Mouse (Mus musculus) embryo, embryonic 11 days (tissue): ENCODE results near the gene Ddx55.

ENCODE experiments used
- DNase-seq: peaks from one replicate; pipeline ENCODE4 v3.0.0-alpha.2; 2015

The Ddx55 gene

DNA sequence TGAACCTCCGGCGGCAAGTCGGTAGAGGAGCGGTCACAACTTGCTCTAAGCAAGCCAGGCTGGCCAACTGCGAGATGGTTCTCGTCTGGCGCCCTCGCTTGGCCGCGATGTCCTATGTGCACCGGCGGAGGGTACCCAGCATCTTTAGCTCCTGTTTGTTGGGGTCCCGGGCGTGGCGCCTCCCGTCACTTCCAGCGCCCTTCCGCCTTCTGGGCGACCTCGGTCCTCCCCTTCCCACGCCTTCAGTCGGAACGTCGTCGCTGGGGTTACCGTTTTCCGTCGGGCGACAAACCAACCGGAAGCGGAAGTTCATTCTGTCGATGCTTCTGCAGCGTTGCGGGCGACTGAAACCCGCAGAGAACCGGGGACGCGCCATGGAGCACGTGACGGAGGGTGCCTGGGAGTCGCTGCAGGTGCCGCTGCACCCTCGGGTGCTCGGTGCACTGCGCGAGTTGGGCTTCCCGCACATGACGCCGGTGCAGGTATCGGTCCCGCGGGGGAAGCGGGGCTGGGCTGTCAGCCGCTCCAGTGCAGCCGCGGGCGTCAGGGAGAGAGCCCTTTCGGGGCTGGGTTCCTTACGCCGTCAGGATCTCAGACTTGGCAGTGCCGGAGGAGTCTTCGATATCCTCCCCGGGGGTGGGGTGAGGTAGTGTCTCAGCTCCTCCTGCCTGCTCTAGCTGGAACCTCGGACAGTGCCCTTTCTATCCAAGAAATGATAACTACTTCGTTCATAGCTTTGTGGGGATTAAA lies at the start of gene Ddx55:
Ddx55 (plus strand) TSS at position 307 of the 750 bp plus-strand sequence.
- peak; percentile 95 for DNase-seq

DNA sequence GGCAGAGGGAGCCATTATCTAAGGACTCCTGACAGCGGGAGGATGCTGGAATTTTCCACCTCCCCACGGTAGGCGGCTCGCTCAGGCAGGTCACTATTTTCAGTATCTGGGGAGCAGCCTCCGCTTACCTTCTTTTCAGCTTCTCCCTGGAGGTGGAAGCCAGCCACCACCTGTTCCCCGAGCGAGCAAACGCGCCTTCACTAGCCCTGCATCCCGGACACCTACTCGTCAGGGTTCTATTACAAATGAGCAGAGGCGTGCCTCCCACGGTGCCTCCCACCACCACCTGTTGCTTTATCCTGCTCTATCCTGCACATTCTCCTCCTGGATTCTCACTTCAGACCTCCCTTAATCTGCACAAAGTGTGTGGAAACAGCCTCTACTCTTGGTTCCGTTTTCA lies 48.9 kb upstream of the Ddx55 start:
- no peak for DNase-seq

DNA sequence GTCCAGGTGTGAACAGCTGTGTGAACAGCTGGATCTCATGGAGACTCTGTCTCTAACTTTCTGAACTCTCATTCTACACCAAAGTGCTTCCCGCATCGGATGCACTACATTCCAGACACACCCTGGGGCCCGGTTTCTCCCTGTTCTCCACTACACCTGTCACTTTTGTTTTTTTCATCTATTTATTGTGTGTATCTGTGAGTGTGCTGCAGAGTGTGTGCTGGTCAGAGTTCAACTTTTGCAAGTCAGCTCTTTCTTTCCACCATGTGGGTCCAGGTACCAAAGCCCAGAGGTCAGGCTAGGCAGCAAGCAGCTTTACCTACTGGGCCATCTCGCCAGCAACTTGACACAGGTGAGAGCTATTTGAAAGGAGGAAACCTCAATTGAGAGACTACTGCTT lies 47.4 kb upstream of the Ddx55 start:
- DNase-seq, result no peak

DNA sequence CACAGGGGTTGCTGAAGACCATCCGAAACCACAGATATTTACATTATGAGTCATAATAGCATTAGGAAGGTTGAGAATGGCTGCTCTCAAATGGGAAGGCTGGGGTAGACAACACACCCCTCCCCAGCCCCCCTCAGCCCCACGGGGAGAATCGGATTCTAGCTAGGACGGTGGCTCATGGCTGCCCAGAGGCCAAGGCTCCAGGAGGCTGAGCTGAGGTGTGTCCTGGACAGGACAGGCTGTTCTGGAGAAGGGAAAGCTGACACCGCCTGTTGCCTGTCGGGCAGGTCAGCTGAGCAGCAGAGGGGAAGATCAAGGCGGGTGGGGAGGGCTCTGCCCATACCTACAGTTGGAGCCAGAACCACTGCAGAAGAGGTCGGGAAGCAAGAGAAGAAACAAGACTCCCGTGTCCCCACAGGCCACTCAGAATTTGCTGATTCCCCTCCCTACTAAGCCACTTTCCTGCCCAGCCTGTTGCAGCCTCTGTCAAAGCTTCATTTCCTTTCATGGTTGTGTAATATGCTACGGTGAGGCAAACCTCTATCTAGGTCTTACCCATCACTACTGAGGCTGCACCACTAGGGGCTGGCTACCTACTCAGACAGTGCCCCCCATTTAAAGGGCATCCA lies 45.8 kb upstream of the Ddx55 start:
- peak; percentile 8 for DNase-seq

DNA sequence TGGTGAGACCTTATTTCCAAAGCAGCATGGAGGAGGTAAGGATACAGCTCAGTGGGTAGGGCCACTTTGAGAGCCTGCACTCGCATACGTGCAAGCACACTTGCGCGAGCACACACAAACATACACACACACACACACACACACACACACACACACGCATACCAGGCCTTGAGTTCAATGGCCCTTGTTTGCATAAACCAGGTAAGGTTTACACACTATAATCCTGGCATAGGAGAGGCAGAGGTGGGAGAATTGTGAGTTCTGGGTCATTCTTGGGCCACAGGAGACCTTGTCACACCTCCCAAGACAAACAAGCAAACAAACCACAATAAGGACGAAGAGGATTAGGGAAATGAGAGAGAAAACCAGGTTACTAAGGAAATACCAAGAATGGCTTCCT lies 43.5 kb upstream of the Ddx55 start:
- no peak for DNase-seq

DNA sequence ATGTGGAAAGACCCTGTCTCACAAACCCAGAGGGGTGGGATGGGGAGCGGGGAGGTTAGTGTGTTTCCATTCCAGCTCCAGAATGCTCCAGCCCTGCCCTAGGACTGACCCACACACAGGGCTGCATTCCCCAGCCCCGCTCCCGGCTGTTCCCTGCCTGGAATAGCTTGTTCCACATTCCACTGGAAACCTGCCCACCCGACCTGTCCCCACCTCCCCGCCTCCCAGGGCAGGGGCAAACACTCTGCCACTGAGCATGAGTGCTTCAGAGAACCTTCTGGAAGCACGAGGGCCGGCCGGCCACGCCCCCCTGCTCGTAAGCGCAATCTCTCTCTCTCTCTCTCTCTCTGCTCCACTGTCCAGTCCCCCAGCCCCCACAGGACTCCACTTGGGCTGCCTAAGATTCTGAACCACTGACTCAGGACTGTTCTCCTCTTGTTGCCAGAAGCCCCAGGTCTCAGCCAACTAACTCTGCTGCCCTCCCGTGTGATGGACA lies 42.9 kb upstream of the Ddx55 start:
- no peak for DNase-seq

DNA sequence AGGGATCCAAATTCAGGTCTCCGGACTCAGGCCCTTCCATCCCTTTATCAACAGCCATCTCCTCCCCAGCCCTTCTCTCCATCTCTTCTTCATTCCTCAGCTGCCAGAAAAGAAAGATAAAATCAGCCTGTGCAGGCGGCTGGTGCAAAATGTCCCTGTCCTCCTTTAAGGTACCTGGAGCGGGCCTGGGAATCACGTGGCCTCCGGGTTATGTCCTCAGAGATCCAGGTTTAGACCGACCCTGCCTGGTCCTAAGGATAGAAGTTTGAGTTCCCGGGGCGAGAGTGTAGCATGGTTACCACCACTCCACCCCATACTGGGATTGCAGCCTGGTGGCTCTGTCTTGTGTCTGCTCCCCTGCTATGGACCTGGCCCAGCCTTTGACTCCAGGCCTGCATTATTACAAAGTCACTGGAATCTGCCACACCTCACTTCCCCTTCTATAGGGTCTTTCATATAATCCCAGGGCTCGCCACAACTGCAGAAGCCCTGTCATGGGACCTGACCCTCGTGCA lies 42.1 kb upstream of the Ddx55 start:
- no peak for DNase-seq

DNA sequence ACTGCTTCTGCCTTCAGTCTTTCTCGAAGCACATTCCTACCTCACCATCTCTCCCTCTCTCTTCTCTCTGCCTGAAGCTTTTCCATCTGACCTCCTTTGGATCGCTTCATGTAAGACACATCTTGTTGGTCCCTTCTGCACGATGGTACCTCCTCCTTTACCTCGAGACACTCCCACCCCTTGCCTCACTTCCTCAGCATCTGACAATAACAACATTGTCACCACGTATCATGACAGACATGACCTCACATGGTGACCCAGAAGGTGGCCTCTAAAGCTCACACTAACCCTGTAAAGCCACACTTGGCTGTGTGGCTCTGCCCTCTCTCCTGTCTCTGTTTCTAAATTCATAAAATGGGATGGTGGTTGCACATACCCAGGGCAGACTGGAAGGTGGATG lies 36.9 kb upstream of the Ddx55 start:
- no peak for DNase-seq

DNA sequence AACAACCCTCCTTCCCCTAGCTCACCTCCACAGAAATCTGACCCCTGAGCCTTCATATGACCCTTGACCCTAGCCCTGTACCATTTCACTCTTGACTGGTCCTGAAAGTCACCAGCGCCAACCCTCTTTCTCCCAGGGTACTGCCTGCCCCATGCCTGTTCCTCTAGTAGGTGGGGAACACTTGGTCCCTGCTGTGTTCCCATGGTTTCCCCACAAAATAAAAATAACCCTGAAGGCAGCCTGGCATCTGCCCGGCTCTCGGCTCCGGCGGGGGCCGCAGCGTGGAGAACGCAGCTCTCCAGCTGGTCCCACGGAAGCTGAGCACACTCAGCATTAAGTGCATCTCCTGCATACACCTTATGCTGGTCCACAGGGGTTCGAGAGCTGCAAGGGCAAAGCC lies 34.0 kb upstream of the Ddx55 start:
- no peak for DNase-seq

DNA sequence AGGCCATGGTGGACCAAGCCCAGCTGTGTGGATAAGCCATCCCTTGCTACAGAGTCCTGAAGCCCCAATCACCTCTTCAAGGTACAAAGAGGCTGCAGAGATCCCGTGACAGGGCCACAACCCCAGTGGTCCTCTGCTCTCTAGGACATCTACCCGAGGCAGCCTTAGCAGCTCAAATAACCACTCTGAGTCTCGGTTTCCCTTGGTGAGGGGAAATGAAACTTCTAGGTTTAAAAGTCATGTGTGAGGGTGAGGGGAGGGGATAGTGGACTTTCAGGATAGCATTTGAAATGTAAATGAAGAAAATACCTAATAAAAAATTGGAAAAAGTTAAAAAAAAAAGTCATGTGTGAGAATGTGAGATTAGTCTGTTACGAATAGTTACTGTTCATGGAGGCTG lies 31.1 kb upstream of the Ddx55 start:
- DNase-seq, result no peak

DNA sequence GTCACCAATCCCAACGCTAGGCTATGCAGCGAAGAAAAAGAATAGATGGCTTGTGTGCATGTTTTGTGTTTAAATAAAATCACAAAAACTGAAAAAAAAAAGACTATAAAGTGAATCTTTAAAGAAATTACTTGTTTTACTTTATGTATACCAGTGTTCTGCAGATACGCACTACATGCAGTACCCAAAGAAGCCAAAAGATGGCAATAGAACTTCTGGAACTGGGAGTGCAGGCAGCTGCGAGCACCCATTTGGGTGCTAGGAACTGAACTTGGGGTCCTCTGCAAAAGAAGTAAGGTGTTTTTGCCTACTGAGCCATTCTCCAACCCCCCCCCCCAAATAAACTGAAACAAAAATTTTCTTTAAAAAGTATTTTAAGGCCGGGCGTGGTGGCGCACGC lies 29.6 kb upstream of the Ddx55 start:
- no peak for DNase-seq

DNA sequence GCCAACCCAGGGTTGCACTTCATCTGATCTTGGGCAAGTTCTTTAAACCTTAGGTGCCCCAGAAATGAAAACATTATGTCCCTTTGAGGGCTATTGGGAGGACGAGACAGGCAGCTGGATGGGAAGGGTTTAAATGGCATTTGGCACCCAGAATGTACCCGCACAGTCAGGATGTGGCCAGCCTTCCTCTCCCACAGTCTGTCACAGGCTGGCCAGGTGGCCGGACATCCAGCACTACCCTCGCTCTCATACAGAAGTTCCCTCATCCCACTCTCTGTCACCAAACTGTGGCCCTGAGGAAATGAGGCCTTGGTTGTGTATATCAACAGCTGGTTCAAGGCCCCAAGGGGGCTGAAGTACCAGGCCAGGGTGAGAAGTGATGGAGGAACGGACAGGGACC lies 27.7 kb upstream of the Ddx55 start:
- DNase-seq, result no peak

DNA sequence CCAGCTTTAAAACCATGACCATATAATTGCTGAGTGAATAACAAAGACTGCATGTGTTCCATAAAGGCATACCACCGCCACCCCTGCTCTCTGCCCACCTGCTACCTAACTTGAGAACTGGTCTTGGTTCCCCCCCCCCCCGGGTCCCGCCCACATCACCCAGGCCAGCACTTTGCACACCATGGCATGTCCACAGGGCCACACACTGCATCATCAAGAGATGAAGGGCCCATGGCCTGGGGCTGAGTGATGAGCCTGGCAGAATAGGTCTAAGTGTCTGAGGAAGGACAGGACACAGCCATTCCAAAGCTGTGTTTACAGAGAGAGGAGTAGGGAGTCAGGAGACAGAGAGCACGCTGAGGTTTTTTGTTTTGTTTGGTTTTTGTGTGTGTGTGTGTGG lies 24.3 kb upstream of the Ddx55 start:
- DNase-seq, result no peak

DNA sequence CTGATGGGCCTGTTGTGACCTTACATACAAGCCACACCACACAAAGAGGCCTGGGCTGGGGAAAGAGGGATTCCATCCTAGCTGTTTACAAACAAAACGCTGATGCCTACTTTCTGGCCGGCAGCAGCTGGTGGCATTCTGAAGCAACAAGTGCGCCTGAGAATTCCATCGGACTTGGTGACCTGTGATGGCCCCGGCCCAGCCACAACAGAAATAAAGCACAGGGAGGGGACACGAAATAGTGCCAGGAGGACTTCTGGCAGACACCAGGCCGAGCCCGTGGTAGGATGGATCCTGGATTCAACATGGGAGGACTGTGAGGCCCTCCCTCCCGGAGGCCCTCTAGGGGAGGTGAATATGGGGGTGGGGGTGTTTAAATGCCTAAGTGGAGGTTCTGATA lies 23.9 kb upstream of the Ddx55 start:
- no peak for DNase-seq

DNA sequence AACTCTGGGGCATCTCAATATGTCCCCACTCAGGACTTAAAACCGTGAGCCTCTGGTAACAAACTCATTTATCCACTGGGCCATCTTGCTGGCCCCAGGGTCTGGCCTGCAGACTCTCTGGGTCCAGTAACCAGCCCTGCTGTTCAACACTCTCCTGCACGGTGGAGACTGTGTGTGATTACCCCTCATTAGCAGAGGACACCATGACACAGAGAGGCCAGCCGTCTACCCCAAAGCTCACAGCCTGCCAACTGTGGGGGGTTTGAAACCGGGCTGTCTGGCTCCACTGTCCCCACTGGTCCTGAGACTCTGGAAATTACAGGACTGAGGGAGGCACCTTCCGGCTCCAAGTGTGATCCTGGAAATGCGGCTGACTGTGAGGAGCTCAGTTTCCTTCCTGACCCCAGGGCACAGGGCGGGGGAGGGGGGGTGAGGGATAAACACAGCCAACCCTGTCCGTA lies 23.4 kb upstream of the Ddx55 start:
- peak; percentile 24 for DNase-seq

DNA sequence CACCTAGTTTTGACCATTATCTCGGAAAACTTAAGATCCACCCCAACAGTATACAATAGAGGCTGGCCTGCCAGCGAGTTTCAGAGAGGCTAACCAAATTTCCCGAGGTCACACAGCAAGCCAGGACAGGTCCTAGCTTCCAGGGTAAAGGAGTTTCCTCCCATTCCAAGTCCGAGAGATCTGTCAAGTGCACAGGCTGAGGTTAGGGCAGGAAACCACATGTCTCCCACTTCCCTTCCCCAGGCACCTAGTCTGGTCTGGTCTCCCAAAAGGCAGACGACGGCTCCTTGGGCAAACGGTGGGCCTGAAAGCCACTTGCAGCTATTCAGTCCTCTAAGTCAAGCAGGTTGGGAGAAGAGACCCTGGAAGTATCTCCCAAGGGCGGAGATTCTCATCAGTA lies 23.0 kb upstream of the Ddx55 start:
- no peak for DNase-seq

DNA sequence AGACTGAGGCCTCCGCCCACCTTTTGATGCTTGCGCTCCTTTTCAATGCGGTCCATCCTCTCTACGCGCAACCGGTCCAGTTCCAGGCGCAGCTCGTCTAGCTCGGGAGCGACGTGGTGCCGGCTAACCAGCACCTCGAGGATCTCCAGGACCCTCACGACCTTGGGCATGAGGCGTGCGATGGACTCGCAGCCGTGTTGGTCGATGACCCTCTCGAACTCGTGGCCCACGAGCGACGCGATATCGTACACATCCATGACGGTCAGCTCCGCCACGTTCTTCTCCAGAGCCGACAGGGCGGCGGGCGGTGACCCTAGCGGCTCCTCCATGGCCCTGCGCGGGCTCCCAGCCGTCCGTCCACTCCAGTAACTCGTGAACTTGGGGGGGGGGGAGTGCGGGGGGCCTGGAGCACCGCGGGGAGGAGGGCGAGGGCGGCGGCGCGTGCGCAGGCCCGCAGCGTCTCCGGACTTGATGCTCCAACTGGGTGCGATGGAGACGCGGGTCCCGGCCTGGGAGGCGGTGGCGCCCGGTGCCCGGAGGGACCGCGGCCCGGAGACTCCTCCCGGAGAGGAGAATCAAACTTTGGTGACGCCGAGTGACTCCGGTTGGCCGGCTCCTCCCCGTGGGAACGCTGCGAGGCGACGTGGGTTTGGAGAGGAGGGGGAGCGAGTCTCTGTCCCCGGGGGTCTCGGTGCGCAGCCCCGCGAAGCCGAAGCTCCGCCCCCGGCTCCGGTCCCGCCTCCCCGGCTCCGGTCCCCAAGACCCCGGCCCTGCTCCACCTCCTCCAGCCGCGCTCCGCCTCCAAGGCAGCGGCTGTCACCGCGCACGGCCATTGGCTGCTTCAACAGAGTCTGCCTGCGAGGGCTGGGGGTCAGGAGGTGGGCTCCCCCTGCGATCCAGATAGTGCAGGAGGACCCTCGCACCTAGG lies 21.7 kb upstream of the Ddx55 start, which contains the start of gene Rilpl1:
Rilpl1 (minus strand) TSS at position 737 of the 928 bp plus-strand sequence.
- peak; percentile 96 for DNase-seq

DNA sequence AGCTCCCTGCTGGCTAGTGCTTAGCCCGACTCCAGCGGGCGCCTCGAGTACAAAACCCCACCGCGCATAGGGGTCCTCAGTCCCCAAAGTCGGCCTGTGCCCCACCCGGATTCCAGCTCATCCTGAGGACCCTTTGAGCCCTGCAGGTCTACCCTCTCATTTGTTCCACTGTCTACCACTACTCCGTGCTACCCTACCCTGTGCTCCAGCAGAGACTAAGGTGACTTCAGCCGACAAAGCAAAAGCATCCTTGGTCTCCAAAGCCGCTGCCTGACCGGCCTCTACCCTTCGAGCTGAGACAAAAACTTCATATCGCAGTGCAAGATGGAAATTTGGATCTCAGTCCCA lies 21.1 kb upstream of the Ddx55 start:
- no peak for DNase-seq

DNA sequence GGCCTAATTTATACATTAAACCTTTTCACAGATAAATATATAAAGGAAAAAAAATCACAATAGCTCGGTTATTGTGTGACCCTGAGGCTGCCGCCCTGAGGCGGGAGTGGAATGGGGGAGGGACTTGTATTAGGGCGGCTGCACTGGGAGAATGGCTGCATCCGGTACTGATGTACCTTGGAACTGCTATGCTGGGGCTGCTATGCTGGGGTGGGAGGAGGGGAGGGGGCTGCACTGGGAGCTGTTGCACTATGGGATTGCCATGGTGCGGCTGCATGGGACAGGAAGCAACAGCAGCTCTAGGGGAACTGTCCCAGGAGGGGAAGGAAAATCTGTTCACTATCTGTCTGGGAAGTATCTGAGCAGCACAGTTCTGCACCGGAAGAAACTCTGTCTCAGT lies 20.2 kb upstream of the Ddx55 start:
- DNase-seq, result peak; percentile 47

DNA sequence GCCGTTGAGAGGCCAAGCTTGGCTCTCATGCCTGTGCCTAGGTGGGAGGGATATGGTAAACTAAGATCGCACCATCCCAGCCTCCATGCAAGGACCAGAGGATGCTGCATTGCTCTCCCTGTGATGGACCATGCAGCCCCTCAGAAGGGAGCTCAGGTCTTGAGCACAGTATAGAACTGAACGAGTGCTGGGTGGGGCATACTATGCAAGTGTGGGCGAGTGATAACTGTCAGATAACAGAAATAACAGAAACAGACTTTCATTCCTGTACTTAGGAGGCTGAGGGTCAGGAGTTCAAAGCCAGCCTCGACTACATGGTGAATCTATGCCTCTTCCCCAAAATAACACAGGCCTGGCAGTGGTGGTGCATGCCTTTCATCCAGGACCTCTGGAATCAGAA lies 17.6 kb upstream of the Ddx55 start:
- DNase-seq, result no peak

DNA sequence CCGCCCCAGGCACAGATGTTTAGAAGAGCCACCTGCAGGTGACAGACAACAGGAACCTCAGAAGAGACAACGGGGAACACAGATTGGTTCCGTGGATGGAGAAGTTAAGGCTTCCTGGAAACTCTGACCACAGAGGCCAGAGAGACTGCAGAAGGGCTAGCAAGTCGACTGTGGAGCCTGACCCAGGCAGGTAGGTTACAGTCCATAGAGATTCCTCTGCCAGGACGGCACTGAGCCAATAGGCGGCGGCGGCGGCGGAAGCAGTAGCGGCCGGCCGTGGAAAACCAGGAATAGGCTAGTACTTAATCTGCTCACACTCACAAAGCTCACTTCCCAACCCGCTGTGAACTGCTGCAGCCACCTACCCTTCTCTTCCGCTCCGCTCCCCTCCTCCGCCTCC lies 15.9 kb upstream of the Ddx55 start:
- peak; percentile 61 for DNase-seq

DNA sequence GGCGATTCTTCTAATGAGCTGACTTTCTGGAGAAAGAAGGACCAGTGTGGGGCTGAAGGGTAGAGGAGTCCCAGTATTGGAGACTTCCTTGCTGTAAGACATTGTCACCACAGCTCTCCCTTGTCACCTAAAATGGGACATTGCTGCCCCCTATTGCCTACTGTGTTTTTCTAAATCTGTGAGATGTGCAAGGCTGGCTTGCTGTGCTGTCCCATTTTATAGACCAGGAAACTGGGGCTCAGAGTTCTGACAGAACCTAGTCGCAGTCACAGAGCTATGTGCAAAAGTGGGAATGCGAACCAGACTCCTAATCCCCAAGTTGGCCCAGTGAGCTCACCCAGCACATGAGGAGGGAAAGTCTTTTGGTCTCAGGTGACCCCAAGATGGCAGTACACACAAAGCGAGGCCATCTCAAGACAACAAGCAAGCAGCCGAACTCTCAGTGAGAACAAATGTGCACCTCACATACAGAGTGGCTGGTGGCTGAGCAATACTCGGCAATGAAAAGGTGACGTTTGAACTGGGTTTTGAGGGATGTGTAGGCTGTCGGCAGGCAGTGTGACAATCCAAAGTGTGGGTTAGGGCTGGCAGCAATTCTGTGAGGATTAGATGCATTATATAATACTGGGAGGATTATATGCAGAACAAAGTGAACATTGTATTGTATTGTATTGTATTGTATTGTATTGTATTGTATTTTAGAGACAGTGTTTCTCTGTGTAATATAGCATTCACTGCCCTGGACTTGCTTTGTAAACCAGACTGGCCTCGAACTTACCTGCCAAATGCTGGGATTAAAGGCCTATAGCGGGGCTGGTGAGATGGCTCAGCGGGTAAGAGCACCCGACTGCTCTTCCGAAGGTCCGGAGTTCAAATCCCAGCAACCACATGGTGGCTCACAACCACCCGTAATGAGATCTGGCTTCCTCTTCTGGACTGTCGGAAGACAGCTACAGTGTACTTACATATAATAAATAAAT lies 13.6 kb upstream of the Ddx55 start:
- peak; percentile 63 for DNase-seq
